8 mouse cellular contexts compared by ENCODE assay signal in the genomic region with DNA sequence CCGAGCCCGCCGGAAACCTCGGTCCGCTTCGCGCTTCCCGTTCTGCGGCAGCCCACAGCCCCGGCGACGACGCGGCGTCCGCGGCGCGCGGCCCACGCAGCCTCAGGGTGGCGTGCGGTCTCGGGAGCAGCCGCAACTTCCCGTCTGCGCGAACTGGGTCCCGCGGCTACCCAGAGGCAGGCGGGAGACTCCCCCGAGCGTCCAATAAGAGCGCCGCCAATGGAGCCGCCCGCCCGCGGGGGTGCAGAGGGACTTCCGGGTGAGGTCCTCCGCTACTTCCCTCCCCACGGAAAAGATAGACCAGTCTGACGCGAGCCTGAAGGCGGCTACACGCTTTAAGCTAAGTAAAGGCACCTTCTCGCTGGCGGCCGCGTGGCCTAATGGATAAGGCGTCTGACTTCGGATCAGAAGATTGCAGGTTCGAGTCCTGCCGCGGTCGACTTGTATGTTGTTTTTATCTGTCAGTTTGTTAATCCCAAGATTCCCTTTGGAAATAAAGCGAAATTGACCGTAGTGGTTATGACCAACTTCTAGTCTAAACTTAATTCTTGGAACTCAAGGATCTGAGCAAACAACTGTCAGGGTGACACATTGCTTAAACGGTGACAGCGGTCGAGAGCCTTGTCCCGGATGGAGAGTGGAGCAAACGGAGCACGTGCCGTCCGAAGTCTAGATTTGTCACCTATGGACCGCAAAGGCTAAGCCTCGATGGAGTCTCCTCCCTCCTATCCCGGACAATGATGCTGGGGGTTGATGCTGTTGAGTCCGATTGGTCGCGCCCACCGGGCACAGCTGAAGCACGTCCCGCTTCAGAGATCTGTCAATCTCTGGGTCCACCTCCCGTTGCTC. TPM values are rescaled to one million over a fixed set of nuclear protein-coding genes. Genes with fewer than 3 reads are reported as not detected.
DNase-seq lines count a peak whose midpoint lies in the region; ATAC-seq lines count a peak whose summit lies in the region.

A gene (minus strand): TSS at position 310 of the 849 bp plus-strand sequence.

- peak; percentile 85 for ATAC-seq in megakaryocyte progenitor cell, adult 5-6 weeks (replicated peaks; ENCODE audit: poor library complexity)

- peak; percentile 96 for DNase-seq in adipocyte (ENCODE audit: low spot score)
- peak; percentile 98 for DNase-seq in embryo, embryonic 10 days (ENCODE audit: low spot score)
- peak; percentile 98 for DNase-seq in gastrocnemius, postnatal 10 days
- DNase-seq in induced T-regulatory cell, adult 2 months (ENCODE audit: low read depth), result peak; percentile 98
- DNase-seq in left cerebral cortex, adult 9 months (ENCODE audit: low spot score in 2 of 2), result peak; percentile 95 to 100
- peak; percentile 97 for DNase-seq in right cerebral cortex, postnatal 14 days
- DNase-seq in urinary bladder, postnatal 36 days (ENCODE audit: low spot score in 2 of 2), result peak; percentile 99 to 100

RNA-seq across cellular contexts. Expression of the gene that starts here (rescaled TPM):
- 10 to 100 TPM; 36.6 to 44.9 TPM for total RNA-seq in gastrocnemius, postnatal 10 days (2021)
- total RNA-seq in megakaryocyte progenitor cell, adult 5-6 weeks (2015), result 21.2 and 22.5 TPM in 2 replicates
- total RNA-seq in megakaryocyte progenitor cell, adult 5-6 weeks (2017), result 41.3 and 52.0 TPM in 2 replicates

Comparison
In these comparisons a context has a peak if more than half of its experiments do, and no peak if none do; other contexts are left out.
1. Peak in every context shown above with its lines: DNase-seq and ATAC-seq.